Mouse (Mus musculus): Measurements from ENCODE around the gene Rhou.

Rhou gene

DNA sequence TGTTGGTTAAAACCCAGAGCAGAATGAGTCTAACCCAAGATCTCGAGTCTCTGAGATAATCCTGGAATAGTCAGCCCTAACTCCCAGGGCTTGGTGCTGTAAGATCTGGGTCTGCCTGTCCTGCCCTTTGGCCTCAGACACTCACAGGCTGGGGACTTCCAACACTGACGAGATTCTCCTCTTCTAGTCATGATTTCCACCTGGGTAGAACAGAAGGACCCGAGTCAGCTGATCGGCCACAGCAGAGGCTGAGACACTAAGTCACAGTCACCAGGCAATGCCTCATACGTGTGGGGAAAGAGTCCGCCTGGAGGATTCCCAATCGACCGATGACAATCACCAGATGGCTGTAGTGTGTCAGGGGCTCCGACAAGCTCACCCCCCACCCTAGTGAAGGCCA lies 42.4 kb downstream of the Rhou start:
- no peak for DNase-seq (ENCODE audit: low spot score in 2 of 2)

DNA sequence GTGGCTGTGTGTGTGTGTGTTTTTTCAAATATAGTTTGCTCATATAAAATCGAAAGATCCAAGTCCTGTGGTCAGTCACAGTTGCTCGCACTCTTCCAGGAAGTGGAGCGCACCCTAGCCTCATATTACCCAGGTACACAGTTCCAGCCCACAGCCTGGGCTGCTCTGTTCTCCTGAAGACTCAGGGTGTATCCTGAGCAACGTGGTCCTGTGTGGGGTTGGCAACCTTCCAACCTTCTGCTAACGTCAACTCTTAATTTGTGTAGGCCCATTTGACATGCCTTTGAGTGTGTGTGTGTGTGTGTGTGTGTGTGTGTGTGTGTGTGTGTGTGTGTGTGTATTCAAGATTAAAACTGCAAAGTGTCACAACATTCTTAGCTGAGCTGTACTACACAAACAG lies 43.6 kb downstream of the Rhou start:
- DNase-seq (ENCODE audit: low spot score in 2 of 2): no peak

DNA sequence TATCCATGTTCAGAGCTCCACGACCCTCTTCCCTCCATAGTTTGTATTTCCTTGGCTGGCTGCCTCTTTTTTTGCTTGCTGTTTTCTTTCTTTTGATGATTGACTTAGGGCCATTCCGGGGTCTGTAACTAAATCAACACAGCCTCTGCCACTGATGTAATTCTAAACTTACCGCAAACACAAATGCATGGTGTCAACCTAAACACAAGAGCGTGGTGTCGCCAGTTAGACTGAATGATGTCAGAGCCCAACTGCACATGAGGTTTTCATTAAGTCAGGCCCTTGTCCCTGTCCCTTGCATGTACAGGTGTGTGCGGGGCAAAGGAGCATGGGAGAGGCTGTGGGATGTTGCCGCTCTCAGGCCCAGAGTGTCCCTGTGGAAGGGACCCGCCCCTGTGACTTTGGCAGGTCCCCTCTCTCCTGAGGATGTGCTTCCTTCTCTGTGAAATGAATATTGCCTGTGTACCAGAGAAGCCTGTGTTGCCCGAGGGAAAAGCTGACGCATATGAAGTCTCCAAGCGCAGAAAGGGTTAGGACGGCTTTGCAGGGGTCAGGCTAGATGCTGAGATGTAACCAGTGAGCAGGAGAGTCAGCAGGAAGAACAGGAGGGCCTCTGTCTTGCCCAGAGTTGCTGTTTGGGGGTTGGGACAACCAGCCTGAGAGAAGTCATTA lies 46.8 kb downstream of the Rhou start:
- DNase-seq (ENCODE audit: low spot score in 2 of 2): no peak

DNA sequence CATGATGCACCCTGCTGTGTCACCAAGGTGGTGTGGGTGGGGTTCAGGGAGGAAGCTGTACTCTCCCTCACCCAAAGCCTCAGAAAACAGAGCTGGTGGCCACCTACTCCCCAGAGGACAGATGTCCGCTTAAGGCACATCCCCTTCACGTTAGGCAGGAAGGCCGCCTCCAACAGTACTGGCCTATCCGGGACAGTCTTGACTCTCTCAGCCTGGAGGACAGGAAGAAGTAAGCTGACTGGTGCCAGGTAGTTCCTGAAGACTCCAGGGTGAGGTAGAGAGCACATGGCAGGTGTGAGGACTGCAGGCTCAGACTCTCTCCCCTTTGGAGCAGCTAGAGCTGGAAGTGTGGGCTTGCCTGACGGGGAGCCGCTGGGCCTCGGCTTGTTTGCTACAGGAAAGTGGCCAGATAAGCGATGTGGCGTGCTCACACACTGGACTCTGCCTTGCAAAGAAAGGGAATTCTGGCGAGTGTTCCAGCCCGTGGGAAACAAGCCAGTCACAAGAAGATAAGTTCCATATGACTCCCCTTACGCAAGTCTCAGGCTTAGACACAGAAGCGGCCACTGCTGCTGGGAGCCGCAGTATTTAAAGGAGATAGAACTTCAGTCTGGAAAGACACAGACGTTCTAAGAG lies 48.3 kb downstream of the Rhou start:
- peak; percentile 58 to 74 for DNase-seq (ENCODE audit: low spot score in 2 of 2)

DNA sequence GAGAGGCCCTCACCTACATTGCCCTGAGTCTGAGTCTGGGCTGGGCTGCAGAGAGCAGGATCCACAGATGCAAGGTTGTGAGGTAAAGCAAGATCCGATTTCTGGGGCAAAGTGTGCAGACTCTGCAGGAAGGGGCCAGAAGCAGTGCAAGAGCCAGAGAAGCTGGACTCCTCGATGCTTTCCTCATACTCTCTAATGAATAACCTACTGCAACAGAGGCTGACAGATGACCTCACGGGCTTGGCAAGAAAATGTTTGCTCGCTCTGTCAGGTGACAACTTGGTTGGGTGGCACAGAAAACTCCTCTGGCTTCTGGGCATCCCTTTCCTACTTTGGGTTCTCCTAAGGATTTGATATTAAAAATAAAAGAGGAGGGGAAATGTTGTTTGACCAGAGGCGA lies 51.6 kb downstream of the Rhou start:
- DNase-seq (ENCODE audit: low spot score in 2 of 2): no peak

DNA sequence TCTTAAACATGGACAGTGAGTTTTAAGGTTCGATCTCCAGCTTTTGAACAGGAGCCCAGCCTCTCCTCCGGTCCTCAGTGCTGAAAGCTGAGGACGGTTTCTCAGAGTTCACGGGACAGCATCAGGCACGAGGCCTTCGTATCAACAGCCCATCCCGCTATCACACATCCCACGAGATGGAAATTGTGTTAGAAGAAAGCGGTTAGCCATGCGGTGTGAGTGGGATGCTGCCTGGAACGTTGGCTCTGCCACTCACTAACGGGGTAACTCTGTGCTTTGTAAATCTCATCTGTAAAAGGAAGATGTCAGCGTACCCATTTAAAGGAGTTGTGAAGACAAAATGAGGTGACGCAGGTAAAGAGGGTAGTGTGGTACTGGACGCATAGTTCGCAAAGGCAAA lies 53.4 kb downstream of the Rhou start:
- no peak for DNase-seq (ENCODE audit: low spot score in 2 of 2)

DNA sequence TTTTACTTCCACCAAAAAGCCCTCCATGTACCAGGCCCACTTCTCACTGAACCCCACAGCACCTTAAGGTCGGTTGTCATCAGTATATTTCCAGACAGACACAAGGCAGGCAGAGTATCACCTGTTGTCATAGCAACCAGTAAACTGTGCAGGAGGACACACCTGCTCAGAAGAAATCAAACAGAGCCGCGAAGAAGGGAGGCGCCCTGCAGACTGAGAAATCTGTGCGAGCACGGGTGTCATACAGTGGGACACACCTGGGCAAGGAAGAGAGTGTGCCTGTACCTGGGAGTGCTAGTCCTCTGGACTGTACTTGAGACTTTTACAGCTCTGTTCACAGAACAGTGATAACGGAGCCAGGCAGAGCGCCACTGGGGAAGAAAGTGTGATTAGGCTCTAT lies 55.0 kb downstream of the Rhou start:
- DNase-seq (ENCODE audit: low spot score in 2 of 2): no peak

DNA sequence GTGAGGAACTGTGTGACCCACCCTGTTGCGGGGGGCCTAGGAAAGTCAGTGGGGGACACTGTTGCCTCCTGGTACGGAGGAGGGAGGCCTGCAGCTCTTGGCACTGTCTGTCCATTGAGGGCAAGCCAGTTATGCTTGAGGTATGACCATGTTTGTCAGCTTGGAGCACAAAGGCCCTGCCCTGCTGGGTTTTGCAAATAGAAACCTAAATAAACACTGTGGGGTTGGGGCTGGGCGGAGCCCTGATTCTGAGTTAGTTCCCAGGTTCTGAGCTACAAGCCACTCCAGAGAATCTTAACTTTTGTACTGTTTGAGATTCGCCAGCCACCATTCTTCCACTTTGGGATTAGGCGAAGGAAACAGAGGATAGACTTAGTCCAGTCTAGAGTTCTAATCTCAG lies 56.6 kb downstream of the Rhou start:
- DNase-seq (ENCODE audit: low spot score in 2 of 2): peak; percentile 46

All from urinary bladder, postnatal 36 days (tissue).